Mouse (Mus musculus): ENCODE data around the gene Hdhd5.

The Hdhd5 gene

DNA sequence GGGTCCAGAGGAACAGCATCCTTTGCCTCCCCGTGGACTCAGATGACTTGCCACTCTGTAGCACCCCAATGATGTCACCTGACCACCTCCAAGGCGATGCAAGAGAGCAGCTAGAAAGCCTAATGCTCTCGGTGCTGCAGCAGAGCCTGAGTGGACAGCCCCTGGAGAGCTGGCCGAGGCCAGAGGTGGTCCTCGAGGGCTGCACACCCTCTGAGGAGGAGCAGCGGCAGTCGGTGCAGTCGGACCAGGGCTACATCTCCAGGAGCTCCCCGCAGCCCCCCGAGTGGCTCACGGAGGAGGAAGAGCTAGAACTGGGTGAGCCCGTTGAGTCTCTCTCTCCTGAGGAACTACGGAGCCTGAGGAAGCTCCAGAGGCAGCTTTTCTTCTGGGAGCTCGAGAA lies 49.1 kb downstream of the Hdhd5 start:
- DNase-seq, result no peak

DNA sequence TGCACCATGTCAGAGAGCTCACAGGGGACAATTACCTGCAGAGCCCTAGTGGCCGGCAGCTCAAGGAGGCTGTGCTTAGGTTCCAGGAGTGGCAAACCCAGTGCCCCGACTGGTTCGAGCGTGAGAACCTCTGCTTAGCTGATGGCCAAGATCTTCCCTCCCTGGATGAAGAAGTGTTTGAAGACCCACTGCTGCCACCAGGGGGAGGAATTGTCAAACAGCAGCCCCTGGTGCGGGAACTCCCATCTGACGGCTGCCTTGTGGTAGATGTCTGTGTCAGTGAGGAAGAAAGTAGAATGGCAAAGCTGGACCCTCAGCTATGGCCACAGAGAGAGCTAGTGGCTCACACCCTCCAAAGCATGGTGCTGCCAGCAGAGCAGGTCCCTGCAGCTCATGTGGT lies 49.6 kb downstream of the Hdhd5 start:
- peak; percentile 63 for DNase-seq

- DNase-seq, result no peak
Observed at GRCm38 (mm10) chr6:120480361-120480760, 50.8 kb downstream of the Hdhd5 start.

DNA sequence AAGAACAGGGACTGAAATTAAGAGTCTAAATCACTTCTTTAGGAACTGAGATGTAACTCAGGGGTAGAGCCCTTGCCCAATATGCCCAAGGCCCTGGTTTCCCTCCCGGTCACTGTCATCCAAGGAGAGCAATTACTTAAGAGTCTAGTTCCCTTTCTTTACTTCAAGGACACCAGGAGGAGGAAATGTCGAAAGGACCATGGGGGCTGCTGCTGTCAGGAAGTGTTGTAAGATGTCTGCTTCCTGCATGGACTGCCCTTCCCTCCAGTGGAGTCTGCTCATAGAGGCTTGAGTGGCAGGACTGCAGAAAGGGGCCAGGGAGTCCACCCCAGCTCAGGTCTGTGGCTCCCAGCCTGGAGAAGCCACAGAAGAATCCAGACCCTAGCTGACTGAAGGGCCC lies 51.8 kb downstream of the Hdhd5 start:
- DNase-seq, result no peak

DNA sequence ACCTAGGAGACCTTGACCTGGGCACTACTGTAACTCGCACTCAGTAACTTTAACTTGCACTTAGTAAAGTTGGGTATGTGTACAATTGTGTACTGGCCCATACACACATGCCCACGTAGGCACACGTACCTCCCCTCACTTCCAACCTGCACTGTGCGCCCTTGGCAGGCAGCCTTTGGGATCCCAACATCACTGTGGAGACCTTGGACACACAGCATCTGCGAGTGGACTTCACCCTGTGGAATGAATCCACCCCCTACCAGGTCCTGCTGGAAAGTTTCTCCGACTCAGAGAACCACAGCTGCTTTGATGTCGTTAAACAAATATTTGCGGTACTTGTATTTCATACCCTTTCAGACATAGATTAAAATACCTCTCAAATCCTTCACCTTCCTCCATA lies 55.8 kb downstream of the Hdhd5 start:
- no peak for DNase-seq

GRCm38 (mm10) chr6:120473427-120473826 lies 57.7 kb downstream of the Hdhd5 start:
- DNase-seq, result no peak

GRCm38 (mm10) chr6:120472455-120473140 lies 58.5 kb downstream of the Hdhd5 start:
- DNase-seq, result no peak

GRCm38 (mm10) chr6:120471991-120472441 lies 59.1 kb downstream of the Hdhd5 start:
- DNase-seq, result no peak

GRCm38 (mm10) chr6:120470666-120471065 lies 60.5 kb downstream of the Hdhd5 start:
- no peak for DNase-seq

DNA sequence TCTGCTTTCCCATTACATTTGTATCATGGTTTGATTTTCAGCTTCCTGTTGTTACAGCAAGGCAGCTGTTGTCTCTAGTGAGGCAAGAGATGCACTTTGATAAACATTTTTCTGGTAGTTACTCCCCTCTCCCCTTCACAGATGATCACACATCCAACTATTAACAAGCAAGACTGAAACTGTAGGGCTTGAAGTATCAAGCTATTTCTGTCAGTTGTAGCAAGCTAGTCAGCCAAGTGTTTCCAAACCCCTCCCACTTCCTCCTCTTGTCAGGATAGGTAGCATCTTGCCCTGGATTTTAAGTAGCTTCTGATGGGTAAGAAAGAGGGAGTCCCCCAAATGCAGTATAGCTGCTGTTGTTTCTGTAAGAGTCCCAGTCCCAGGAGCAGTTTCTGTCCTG lies 61.3 kb downstream of the Hdhd5 start:
- no peak for DNase-seq

DNA sequence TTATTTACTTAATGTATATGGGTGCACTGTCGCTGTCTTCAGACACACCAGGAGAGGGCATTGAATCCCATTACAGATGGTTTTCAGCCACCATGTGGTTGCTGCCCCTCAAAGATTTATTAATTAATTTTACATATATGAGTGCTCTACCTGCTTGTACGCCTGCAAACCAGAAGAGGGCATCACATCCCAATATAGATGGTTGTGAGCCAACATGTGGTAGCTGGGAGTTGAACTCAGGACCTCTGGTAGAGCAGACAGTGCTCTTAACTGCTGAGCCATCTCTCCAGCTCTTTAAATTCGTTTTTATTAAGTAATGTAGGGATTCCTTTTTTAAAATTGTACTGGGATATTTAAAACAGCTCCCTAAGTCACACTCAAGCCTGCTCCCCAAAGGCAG lies 61.9 kb downstream of the Hdhd5 start:
- no peak for DNase-seq

DNA sequence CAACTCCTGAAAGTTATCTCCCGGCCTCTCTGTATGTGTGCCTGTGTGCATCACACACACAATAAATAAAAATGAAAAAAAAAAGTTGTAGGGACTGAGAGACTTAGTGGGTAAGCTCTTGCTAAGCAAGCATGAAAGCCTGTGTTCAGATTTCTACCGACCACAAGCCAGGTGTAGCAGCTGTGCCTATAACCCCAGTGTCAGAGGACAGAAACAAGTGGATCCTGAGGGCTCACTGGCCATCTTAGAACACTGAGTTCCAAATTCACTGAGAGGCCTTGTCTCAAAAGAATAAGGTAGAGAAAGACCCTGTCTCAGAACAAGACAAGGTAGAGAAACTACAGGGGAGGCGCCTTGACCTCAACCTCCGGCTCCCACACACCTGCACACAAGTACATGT lies 62.9 kb downstream of the Hdhd5 start:
- DNase-seq, result peak; percentile 56

- DNase-seq, result peak; percentile 82
Observed at GRCm38 (mm10) chr6:120466609-120467329, 64.3 kb downstream of the Hdhd5 start.

- DNase-seq, result no peak
Observed at GRCm38 (mm10) chr6:120465393-120465792, 65.7 kb downstream of the Hdhd5 start.

DNA sequence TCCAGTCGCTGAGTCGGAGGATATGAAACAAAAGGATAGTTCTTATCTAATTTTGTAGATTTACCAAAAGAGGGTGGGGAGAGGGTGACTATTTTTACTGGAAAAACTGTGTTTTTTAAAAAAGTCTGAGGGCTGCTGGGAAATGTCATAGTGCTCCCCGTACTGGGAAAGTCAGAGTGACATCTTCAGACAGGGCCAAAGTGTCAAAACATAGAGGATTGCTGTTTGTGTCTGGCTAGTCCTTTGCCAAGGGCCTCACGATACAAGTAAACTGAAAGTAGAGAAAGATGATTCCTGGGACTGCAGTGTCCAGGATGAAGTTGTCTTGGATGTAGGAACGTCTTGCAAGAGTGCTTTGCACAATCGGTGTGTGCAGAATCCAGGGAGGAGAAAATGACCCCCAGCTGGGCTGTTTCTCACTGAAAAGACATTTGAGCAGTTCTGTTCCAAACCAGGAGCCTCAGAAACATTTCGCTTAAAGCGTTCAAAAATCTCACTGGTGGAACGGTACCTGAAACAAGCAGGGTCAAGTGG lies 66.6 kb downstream of the Hdhd5 start:
- no peak for DNase-seq

GRCm38 (mm10) chr6:120463884-120464283 lies 67.2 kb downstream of the Hdhd5 start:
- DNase-seq, result peak; percentile 80

DNA sequence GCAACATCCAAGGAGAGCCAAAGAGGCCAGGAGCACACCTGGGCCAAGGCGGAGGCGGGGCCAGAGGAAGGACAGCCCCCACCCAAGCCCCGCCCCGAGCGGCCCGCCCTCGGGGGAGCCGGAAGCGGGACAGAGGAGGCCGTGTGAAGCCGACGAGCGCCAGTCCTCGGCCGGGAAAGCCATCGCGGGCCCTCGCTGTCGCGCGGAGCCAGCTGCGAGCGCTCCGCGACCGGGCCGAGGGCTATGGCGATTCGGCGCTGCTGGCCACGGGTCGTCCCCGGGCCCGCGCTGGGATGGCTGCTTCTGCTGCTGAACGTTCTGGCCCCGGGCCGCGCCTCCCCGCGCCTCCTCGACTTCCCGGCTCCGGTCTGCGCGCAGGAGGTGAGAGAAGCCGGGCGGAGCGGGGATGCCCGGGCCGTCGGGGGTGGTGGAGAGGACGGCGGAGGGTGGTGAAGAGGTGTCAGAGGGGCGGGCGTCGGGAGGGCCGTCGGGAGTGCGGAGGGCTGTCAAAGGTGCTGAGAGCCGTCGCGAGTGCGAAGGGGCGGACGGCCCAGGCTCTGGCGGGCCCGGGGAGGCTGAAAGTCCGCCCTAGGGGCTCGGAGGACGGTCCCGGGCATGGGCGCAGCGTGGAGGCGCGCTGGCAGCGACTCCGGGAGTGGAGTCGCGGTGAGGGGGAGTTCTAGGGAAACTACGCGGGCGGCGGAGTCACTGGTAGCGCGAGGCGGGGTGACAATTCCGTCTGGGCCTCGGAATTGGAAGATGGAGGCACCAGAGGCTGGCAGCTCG lies 67.8 kb downstream of the Hdhd5 start, which contains the start of gene Il17ra:
Il17ra (plus strand) TSS at position 162 of the 786 bp plus-strand sequence.
- DNase-seq, result peak; percentile 95

DNA sequence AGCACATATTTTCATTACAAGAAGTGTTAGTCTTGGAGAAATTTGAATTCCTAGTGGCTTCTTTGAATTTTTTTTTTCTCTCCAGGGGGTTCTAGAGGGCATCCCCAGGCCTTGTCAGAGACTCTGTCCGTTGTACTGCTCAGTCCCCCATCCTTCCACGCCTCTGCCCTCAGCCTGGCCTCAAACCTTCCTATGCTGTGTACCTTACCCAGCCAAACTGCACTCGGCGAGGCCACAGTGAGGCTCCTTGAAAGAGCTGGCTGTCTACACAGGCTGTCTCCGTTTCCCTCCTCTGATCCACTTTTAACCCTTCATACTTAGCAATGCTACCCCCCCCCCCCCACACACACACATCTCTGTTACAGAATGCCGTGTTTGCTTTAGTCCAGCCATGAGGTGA lies 68.9 kb downstream of the Hdhd5 start:
- no peak for DNase-seq

DNA sequence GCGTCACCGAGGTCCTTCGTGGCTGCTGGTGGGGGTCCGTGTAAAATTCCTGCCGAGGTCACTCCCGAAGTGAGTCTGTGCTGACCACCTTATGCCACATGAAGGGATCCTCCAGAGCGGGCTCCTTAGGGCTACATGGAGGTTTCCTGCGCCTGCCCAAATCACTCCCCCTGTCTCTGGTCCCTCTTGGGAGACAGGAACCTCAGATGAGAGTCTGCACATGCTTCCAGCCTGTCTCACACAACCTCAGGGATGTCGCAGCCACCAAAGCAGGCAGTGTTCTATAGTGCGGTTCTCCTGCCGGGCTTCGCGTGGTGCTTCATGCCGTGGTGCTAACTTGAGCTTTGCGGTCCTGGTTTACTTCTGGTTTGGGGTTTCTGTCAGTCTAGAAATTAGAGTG lies 69.9 kb downstream of the Hdhd5 start:
- no peak for DNase-seq
